Mouse (Mus musculus): ENCODE data around the gene Mymx.

GRCm38 (mm10) chr17:45585725-45586448 is 16.0 kb downstream of the Mymx start:
- TF ChIP-seq CTCF (IDR thresholded peaks at IDR 0.05) (no peak), POLR2A (IDR thresholded peaks at IDR 0.05; ENCODE audit: insufficient read depth, low read depth, low read length) (no peak)
